Mouse (Mus musculus): ENCODE data around the gene Slc52a3.

- TF ChIP-seq CTCF (IDR thresholded peaks at IDR 0.05; ENCODE audit: low read depth, low read length) (no peak), POLR2A (IDR thresholded peaks at IDR 0.05; ENCODE audit: borderline replicate concordance, low read depth, low read length) (no peak)
These were observed 12.3 kb upstream of the Slc52a3 start for GRCm38 (mm10) chr2:151984019-151984418.

Measured in bone marrow macrophage, adult 2 months (primary cell).